Mouse (Mus musculus): ENCODE data around the gene Cbr2. TPM values are rescaled to one million over a fixed set of nuclear protein-coding genes. Genes with fewer than 3 reads are reported as not detected.
"Not testable (repeated sequence)": the region's sequence is repeated elsewhere in the genome, so short reads cannot be mapped to it uniquely, and the experiment has no call there.

The Cbr2 gene
- total RNA-seq (2021), result 10 to 100 TPM; 14.4 to 19.7 TPM

GRCm38 (mm10) chr11:120731858-120732680, at the start of gene Cbr2:
Gene Cbr2, minus strand, starts transcription at chr11:120732114.
- intact Hi-C loops (cut with DNase I), result no loop called here
- peak; percentile 37 to 47 for DNase-seq

- DNase-seq; intact Hi-C loops (cut with DNase I): not testable (repeated sequence)
Observed at GRCm38 (mm10) chr11:120781361-120781760, 49.4 kb upstream of the Cbr2 start.

GRCm38 (mm10) chr11:120779876-120780275, 48.0 kb upstream of the Cbr2 start:
- no peak for DNase-seq
- intact Hi-C loops (cut with DNase I), result loop anchor here (5.0 to 10.0 kb wide), 2 partner anchors 265 to 293 kb away; no protein-coding TSS in a partner anchor

- DNase-seq, result no peak
- intact Hi-C loops (cut with DNase I), result loop anchor here (2.0 to 10.0 kb wide), 3 partner anchors 118 to 290 kb away; no protein-coding TSS in a partner anchor
Observed at GRCm38 (mm10) chr11:120777123-120777522, 45.2 kb upstream of the Cbr2 start.

- peak; percentile 97 to 98 for DNase-seq
- intact Hi-C loops (cut with DNase I), result loop anchor here (1.0 to 10.0 kb wide), 4 partner anchors 56 to 289 kb away; no protein-coding TSS in a partner anchor
Observed at GRCm38 (mm10) chr11:120775774-120776469, 44.0 kb upstream of the Cbr2 start.

- intact Hi-C loops (cut with DNase I), result loop anchor here (10.0 kb wide), 1 partner anchor 259 kb away; no protein-coding TSS in a partner anchor
- no peak for DNase-seq
Observed at GRCm38 (mm10) chr11:120773463-120774190, 41.7 kb upstream of the Cbr2 start.

- intact Hi-C loops (cut with DNase I), result loop anchor here (10.0 kb wide), 1 partner anchor 258 kb away; no protein-coding TSS in a partner anchor
- no peak for DNase-seq
Observed at GRCm38 (mm10) chr11:120772749-120773148, 40.8 kb upstream of the Cbr2 start.

GRCm38 (mm10) chr11:120768206-120768605, 36.3 kb upstream of the Cbr2 start:
- intact Hi-C loops (cut with DNase I), result no loop called here
- DNase-seq, result no peak

- DNase-seq; intact Hi-C loops (cut with DNase I): not testable (repeated sequence)
Observed at GRCm38 (mm10) chr11:120767023-120767422, 35.1 kb upstream of the Cbr2 start.

GRCm38 (mm10) chr11:120763121-120763999, 31.4 kb upstream of the Cbr2 start:
- DNase-seq; intact Hi-C loops (cut with DNase I): not testable (repeated sequence)

- intact Hi-C loops (cut with DNase I); DNase-seq: not testable (repeated sequence)
Observed at GRCm38 (mm10) chr11:120762672-120763041, 30.7 kb upstream of the Cbr2 start, which contains the start of gene Hmga1b. Gene Hmga1b, plus strand, starts transcription at chr11:120762794.

- intact Hi-C loops (cut with DNase I), result no loop called here
- DNase-seq, result no peak
Observed at GRCm38 (mm10) chr11:120761811-120762671, 30.1 kb upstream of the Cbr2 start.

- no peak for DNase-seq
- intact Hi-C loops (cut with DNase I), result no loop called here
Observed at GRCm38 (mm10) chr11:120760236-120760635, 28.3 kb upstream of the Cbr2 start.

GRCm38 (mm10) chr11:120751606-120752005, 19.7 kb upstream of the Cbr2 start:
- DNase-seq, result no peak
- intact Hi-C loops (cut with DNase I), result no loop called here

- intact Hi-C loops (cut with DNase I), result loop anchor here (2.0 kb wide), 1 partner anchor 29 kb away; the partner anchor contains the start of gene Rac3
- DNase-seq, result peak in 1 of 2 experiments; percentile 41
Observed at GRCm38 (mm10) chr11:120749430-120749829, 17.5 kb upstream of the Cbr2 start.

- intact Hi-C loops (cut with DNase I), result loop anchor here (2.0 kb wide), 1 partner anchor 27 kb away; the partner anchor contains the start of gene Rac3
- no peak for DNase-seq
Observed at GRCm38 (mm10) chr11:120747974-120748373, 16.1 kb upstream of the Cbr2 start.

GRCm38 (mm10) chr11:120744121-120744701, 12.3 kb upstream of the Cbr2 start:
- intact Hi-C loops (cut with DNase I), result no loop called here
- DNase-seq, result no peak

- no peak for DNase-seq
- intact Hi-C loops (cut with DNase I), result no loop called here
Observed at GRCm38 (mm10) chr11:120740981-120741380, 9.1 kb upstream of the Cbr2 start.

All from heart, postnatal 36 days (tissue).